Mouse (Mus musculus) G1E (cell line): Measurements from ENCODE around the gene Ajap1. TPM values are rescaled to one million over a fixed set of nuclear protein-coding genes. Genes with fewer than 3 reads are reported as not detected.

Source experiments
- ATAC-seq: 2 replicates; pipeline ENCODE4 v1.8.0; 2016; ENCODE audit warnings: mild to moderate bottlenecking; ENCODE audit not compliant: insufficient number of reproducible peaks, poor library complexity, low FRiP score, severe bottlenecking; ENCODE audit errors: extremely low read depth
- DNase-seq: peaks from one replicate; pipeline ENCODE4 v3.0.0; 2012; ENCODE audit warnings: low spot score
- H3K27me3 ChIP-seq: 2 replicates; pipeline ENCODE4 v1.6.1; 2012; ENCODE audit warnings: mild to moderate bottlenecking, low read length, inconsistent platforms; ENCODE audit not compliant: insufficient read depth
- H3K36me3 ChIP-seq: replicated peaks from 2 replicates; pipeline ENCODE3; 2012; ENCODE audit warnings: mild to moderate bottlenecking, inconsistent platforms
- H3K4me1 ChIP-seq: 2 replicates; pipeline ENCODE4 v1.6.1; 2012; ENCODE audit warnings: low read depth, low read length, inconsistent platforms, mixed read lengths; ENCODE audit not compliant: insufficient read depth
- H3K4me3 ChIP-seq: 2 replicates; pipeline ENCODE4 v1.5.1; 2012; ENCODE audit warnings: low read depth, mild to moderate bottlenecking, inconsistent platforms, low read length, moderate library complexity, mixed read lengths
- H3K9me3 ChIP-seq: replicated peaks from 2 replicates; pipeline ENCODE4 v1.6.1; 2012; ENCODE audit warnings: inconsistent platforms
- CTCF ChIP-seq: IDR thresholded peaks from 2 replicates; pipeline ENCODE4 v1.5.1; 2012; ENCODE audit warnings: low read depth, low read length, inconsistent platforms, mixed read lengths
- GATA1 ChIP-seq: IDR thresholded peaks from 2 replicates; pipeline ENCODE4 v1.6.1; 2012; ENCODE audit warnings: borderline replicate concordance, low read length, inconsistent platforms, mixed read lengths
- GATA2 ChIP-seq: IDR thresholded peaks from 2 replicates; pipeline ENCODE4 v1.6.1; 2012; ENCODE audit warnings: low read depth, low read length, inconsistent platforms, borderline replicate concordance
- POLR2AphosphoS5 ChIP-seq: IDR thresholded peaks from 2 replicates; pipeline ENCODE4 v1.6.1; 2012; ENCODE audit warnings: low read depth, low read length, inconsistent platforms; ENCODE audit not compliant: insufficient replicate concordance
- TAL1 ChIP-seq: conservative IDR thresholded peaks from 2 replicates; pipeline ENCODE4 v1.6.1; 2012; ENCODE audit warnings: low read depth, low read length, inconsistent platforms, mixed read lengths
- polyA plus RNA-seq: library from polyadenylated mRNA; stranded (reverse); fragments of >175 nt; gene quantifications from 2 replicates; pipeline ENCODE4 v1.2.3, GENCODE M21; 2012
- total RNA-seq, 2 experiments: library from RNA; stranded (forward) in 1 of 2; stranded (reverse) in 1 of 2; fragments of 200-1000 nt in 1 of 2; fragments of >200 nt in 1 of 2; fragmentation: Nextera tagmentation in 1 of 2; gene quantifications; 2 replicates each; pipeline ENCODE4 v1.2.3; 2014 to 2017

Ajap1 gene
- total and polyA plus RNA-seq, 3 experiments = 0.22 TPM; not detected in 2

GRCm38 (mm10) chr4:153380885-153381284, 101.7 kb downstream of the Ajap1 start:
- no peak for TF ChIP-seq GATA1
- Histone ChIP-seq H3K36me3 (no peaks in the 10 kb centered on the region), H3K4me1 (no peaks in the 10 kb centered on the region), H3K9me3 (peaks cover 90% of the 10 kb centered on the region), H3K27me3 (no peaks in the 10 kb centered on the region; the same call in 1 of the 2 replicates), H3K4me3 (no peak overlapping the region)
- DNase-seq (no peak), ATAC-seq (no peak)

- DNase-seq (no peak), ATAC-seq (no peak)
- H3K4me3 ChIP-seq = no peak overlapping the region
- no peaks in the 10 kb centered on the region for H3K4me1 ChIP-seq
- TF ChIP-seq POLR2AphosphoS5 = no peak
- no peak for TF ChIP-seq GATA1
- no peak for TF ChIP-seq GATA2
- no peak for TF ChIP-seq TAL1
- TF ChIP-seq CTCF = no peak
- H3K9me3 ChIP-seq = peaks cover 90% of the 10 kb centered on the region
- H3K27me3 ChIP-seq = no peaks in the 10 kb centered on the region
- H3K36me3 ChIP-seq = no peaks in the 10 kb centered on the region
Measured at GRCm38 (mm10) chr4:153377981-153378380, 104.6 kb downstream of the Ajap1 start.

- Histone ChIP-seq H3K36me3 (no peaks in the 10 kb centered on the region), H3K9me3 (peaks cover 87% of the 10 kb centered on the region), H3K4me3 (no peak overlapping the region), H3K27me3 (no peaks in the 10 kb centered on the region), H3K4me1 (no peaks in the 10 kb centered on the region)
- DNase-seq (no peak), ATAC-seq (no peak)
- TF ChIP-seq TAL1 = no peak
- TF ChIP-seq POLR2AphosphoS5 = no peak
- TF ChIP-seq GATA1 = no peak
- no peak for TF ChIP-seq CTCF
- TF ChIP-seq GATA2 = no peak
Measured at GRCm38 (mm10) chr4:153374233-153374632, 108.4 kb downstream of the Ajap1 start.

GRCm38 (mm10) chr4:153373125-153373524, 109.5 kb downstream of the Ajap1 start:
- TF ChIP-seq GATA2 (no peak), CTCF (no peak), TAL1 (no peak)

GRCm38 (mm10) chr4:153368620-153369159, 113.9 kb downstream of the Ajap1 start:
- TF ChIP-seq GATA1 (no peak), TAL1 (no peak), POLR2AphosphoS5 (no peak), GATA2 (no peak), CTCF (no peak)
- Histone ChIP-seq H3K4me3 (no peak overlapping the region), H3K4me1 (no peaks in the 10 kb centered on the region), H3K9me3 (peaks cover 75% of the 10 kb centered on the region), H3K36me3 (no peaks in the 10 kb centered on the region), H3K27me3 (no peaks in the 10 kb centered on the region)
- DNase-seq (no peak), ATAC-seq (no peak)

More at GRCm38 (mm10) chr4:153373125-153373524, 109.5 kb downstream of the Ajap1 start:
- ATAC-seq = no peak
- no peaks in the 10 kb centered on the region for H3K27me3 ChIP-seq
- H3K36me3 ChIP-seq = no peaks in the 10 kb centered on the region
- no peak overlapping the region for H3K4me3 ChIP-seq
- no peak for DNase-seq
- H3K9me3 ChIP-seq = peaks cover 87% of the 10 kb centered on the region
- H3K4me1 ChIP-seq = no peaks in the 10 kb centered on the region

GRCm38 (mm10) chr4:153360868-153361545, 121.6 kb downstream of the Ajap1 start:
- Histone ChIP-seq H3K4me3 (no peak overlapping the region), H3K27me3 (no peaks in the 10 kb centered on the region), H3K4me1 (no peaks in the 10 kb centered on the region), H3K36me3 (no peaks in the 10 kb centered on the region), H3K9me3 (peaks cover 84% of the 10 kb centered on the region)
- TF ChIP-seq POLR2AphosphoS5 = no peak
- TF ChIP-seq TAL1 = no peak
- TF ChIP-seq GATA2 = no peak
- TF ChIP-seq GATA1 = no peak
- no peak for TF ChIP-seq CTCF
- ATAC-seq = no peak
- no peak for DNase-seq

- DNase-seq (no peak), ATAC-seq (no peak)
- Histone ChIP-seq H3K4me1 (no peaks in the 10 kb centered on the region), H3K27me3 (no peaks in the 10 kb centered on the region), H3K36me3 (no peaks in the 10 kb centered on the region), H3K9me3 (peaks cover 98% of the 10 kb centered on the region), H3K4me3 (no peak overlapping the region)
- TF ChIP-seq TAL1 (no peak), GATA1 (no peak), CTCF (no peak), POLR2AphosphoS5 (no peak)
Measured at GRCm38 (mm10) chr4:153358243-153358550, 124.4 kb downstream of the Ajap1 start.
